Mouse (Mus musculus) adrenal gland, postnatal 4 days (tissue): ENCODE measurements around the gene Chchd6. TPM values are rescaled to one million over a fixed set of nuclear protein-coding genes. Genes with fewer than 3 reads are reported as not detected.
A peak's percentile ranks its signal among the peaks of the same experiment; 100 is the strongest.

Experiments used
- DNase-seq, 2 experiments: peaks; one replicate each; pipeline ENCODE4 v3.0.0; 2021 to 2022; ENCODE audit warnings: low spot score in 2 of 2, mixed read lengths in 2 of 2
- long read RNA-seq, 2 experiments: library from polyadenylated mRNA; stranded (forward); transcript quantifications; one replicate each; pipeline ENCODE4 v2.0.0; 2021
- total RNA-seq, 2 experiments: library from RNA; stranded (reverse); gene quantifications; 2 replicates each; pipeline ENCODE4 v1.2.3; 2021

The Chchd6 gene
- total RNA-seq = 10 to 100 TPM; 32.9 to 34.8 TPM
- long read RNA-seq, experiment 1, transcript Chchd6-201 (8 exons, 1,121 nt) = major isoform, 42 of 48 reads
- long read RNA-seq, experiment 1, partial matches to known transcripts = 4 of 48 reads
- long read RNA-seq, experiment 1, other reads (novel, unspliced or antisense) = 1 of 48 reads
- long read RNA-seq, experiment 2, transcript Chchd6-201 (8 exons, 1,121 nt) = major isoform, 37 of 42 reads
- long read RNA-seq, experiment 2, partial matches to known transcripts = 4 of 42 reads
- long read RNA-seq, experiment 2, other reads (novel, unspliced or antisense) = 1 of 42 reads

- DNase-seq = peak; percentile 76 to 83
These were observed at the start of gene Chchd6 for GRCm38 (mm10) chr6:89595018-89595776. Gene Chchd6, minus strand, starts transcription at chr6:89595652.

- DNase-seq = peak; percentile 69 to 85
These were observed 49.0 kb upstream of the Chchd6 start for GRCm38 (mm10) chr6:89644271-89645075.

GRCm38 (mm10) chr6:89643798-89644270 is 48.4 kb upstream of the Chchd6 start, which contains the start of gene Txnrd3:
Gene Txnrd3, plus strand, starts transcription at chr6:89643988.
- peak; percentile 84 to 86 for DNase-seq

GRCm38 (mm10) chr6:89639025-89639424 is 43.6 kb upstream of the Chchd6 start:
- DNase-seq = no peak

- no peak for DNase-seq
These were observed 42.5 kb upstream of the Chchd6 start for GRCm38 (mm10) chr6:89637977-89638376.

- no peak for DNase-seq
These were observed 38.9 kb upstream of the Chchd6 start for GRCm38 (mm10) chr6:89634400-89634799.

- DNase-seq = no peak
These were observed 37.7 kb upstream of the Chchd6 start for GRCm38 (mm10) chr6:89633115-89633514.

GRCm38 (mm10) chr6:89631809-89632562 is 36.5 kb upstream of the Chchd6 start:
- peak in 1 of 2 experiments; percentile 55 for DNase-seq

- DNase-seq = no peak
These were observed 32.8 kb upstream of the Chchd6 start for GRCm38 (mm10) chr6:89628045-89628785.

GRCm38 (mm10) chr6:89622647-89623046 is 27.2 kb upstream of the Chchd6 start:
- DNase-seq = no peak

- DNase-seq = no peak
These were observed 19.9 kb upstream of the Chchd6 start for GRCm38 (mm10) chr6:89615373-89615755.

- DNase-seq = no peak
These were observed 19.3 kb upstream of the Chchd6 start for GRCm38 (mm10) chr6:89614596-89615372.

GRCm38 (mm10) chr6:89614107-89614471 is 18.6 kb upstream of the Chchd6 start:
- DNase-seq = no peak

GRCm38 (mm10) chr6:89613336-89614106 is 18.1 kb upstream of the Chchd6 start:
- no peak for DNase-seq

GRCm38 (mm10) chr6:89607999-89608398 is 12.5 kb upstream of the Chchd6 start:
- DNase-seq = no peak

GRCm38 (mm10) chr6:89606096-89606495 is 10.6 kb upstream of the Chchd6 start:
- DNase-seq = no peak

GRCm38 (mm10) chr6:89596510-89596909 is 1.1 kb upstream of the Chchd6 start:
- no peak for DNase-seq

- DNase-seq = no peak
These were observed 310 bp upstream of the Chchd6 start for GRCm38 (mm10) chr6:89595777-89596146.

- DNase-seq = no peak
These were observed 3.4 kb downstream of the Chchd6 start for GRCm38 (mm10) chr6:89592016-89592415.
